Mouse (Mus musculus): Measurements from ENCODE around the gene Shisal2a. TPM values are rescaled to one million over a fixed set of nuclear protein-coding genes. Genes with fewer than 3 reads are reported as not detected.

The Shisal2a gene
- polyA plus RNA-seq, 1 experiment from 2014 or later: 7.7 TPM

GRCm38 (mm10) chr4:108406138-108406860 lies 23.1 kb upstream of the Shisal2a start:
- Histone ChIP-seq H3K4me2 (ENCODE audit: low read depth, low read length) (peak overlapping the region; percentile 83), H3K9me3 (ENCODE audit: control insufficient read depth, low read length) (no peaks in the 10 kb centered on the region), H3K4me3 (ENCODE audit: low read depth, low read length) (peak overlapping the region; percentile 44), H3K4me1 (ENCODE audit: control insufficient read depth, insufficient read depth, low read length) (peaks cover 6% of the 10 kb centered on the region; the same call in 1 of the 2 replicates), H3K36me3 (ENCODE audit: control insufficient read depth, insufficient read depth, low read length) (no peaks in the 10 kb centered on the region), H3K27ac (ENCODE audit: low read depth, low read length) (peak overlapping the region; percentile 67), H3K9ac (replicated peaks; ENCODE audit: low read depth, low read length) (peak overlapping the region; percentile 72), H3K27me3 (ENCODE audit: control insufficient read depth, insufficient read depth, low read length) (no peaks in the 10 kb centered on the region)
- ATAC-seq (ENCODE audit: low read depth): peak; percentile 85
- 1% methylated on average over 52 of the region's 52 CpGs for WGBS

- no peaks in the 10 kb centered on the region for H3K27me3 ChIP-seq (ENCODE audit: control insufficient read depth, insufficient read depth, low read length)
- WGBS: 62% methylated on average over 3 of the region's 3 CpGs
- peak overlapping the region; percentile 72 for H3K9ac ChIP-seq (replicated peaks; ENCODE audit: low read depth, low read length)
- no peaks in the 10 kb centered on the region for H3K9me3 ChIP-seq (ENCODE audit: control insufficient read depth, low read length)
- H3K4me1 ChIP-seq (ENCODE audit: control insufficient read depth, insufficient read depth, low read length): peaks cover 6% of the 10 kb centered on the region; the same call in 1 of the 2 replicates
- no peaks in the 10 kb centered on the region for H3K36me3 ChIP-seq (ENCODE audit: control insufficient read depth, insufficient read depth, low read length)
- peak overlapping the region; percentile 44 for H3K4me3 ChIP-seq (ENCODE audit: low read depth, low read length)
- peak; percentile 18; the same call in 1 of the 2 replicates for ATAC-seq (ENCODE audit: low read depth)
- peak overlapping the region; percentile 83; the same call in 1 of the 2 replicates for H3K4me2 ChIP-seq (ENCODE audit: low read depth, low read length)
- H3K27ac ChIP-seq (ENCODE audit: low read depth, low read length): peak overlapping the region; percentile 67; the same call in 1 of the 2 replicates
Observed at GRCm38 (mm10) chr4:108405766-108406137, 22.6 kb upstream of the Shisal2a start.

GRCm38 (mm10) chr4:108403861-108404635 lies 20.9 kb upstream of the Shisal2a start:
- no peak overlapping the region for H3K4me3 ChIP-seq (ENCODE audit: low read depth, low read length)
- H3K9ac ChIP-seq (replicated peaks; ENCODE audit: low read depth, low read length): no peak overlapping the region
- peaks cover 6% of the 10 kb centered on the region; the same call in 1 of the 2 replicates for H3K4me1 ChIP-seq (ENCODE audit: control insufficient read depth, insufficient read depth, low read length)
- no peak overlapping the region for H3K4me2 ChIP-seq (ENCODE audit: low read depth, low read length)
- 86% methylated on average over 8 of the region's 8 CpGs for WGBS
- H3K36me3 ChIP-seq (ENCODE audit: control insufficient read depth, insufficient read depth, low read length): no peaks in the 10 kb centered on the region
- ATAC-seq (ENCODE audit: low read depth): no peak
- H3K27me3 ChIP-seq (ENCODE audit: control insufficient read depth, insufficient read depth, low read length): no peaks in the 10 kb centered on the region
- no peak overlapping the region for H3K27ac ChIP-seq (ENCODE audit: low read depth, low read length)
- H3K9me3 ChIP-seq (ENCODE audit: control insufficient read depth, low read length): no peaks in the 10 kb centered on the region

- H3K9me3 ChIP-seq (ENCODE audit: control insufficient read depth, low read length): no peaks in the 10 kb centered on the region
- H3K4me1 ChIP-seq (ENCODE audit: control insufficient read depth, insufficient read depth, low read length): no peaks in the 10 kb centered on the region
- WGBS: 91% methylated on average over 10 of the region's 10 CpGs
- no peak overlapping the region for H3K9ac ChIP-seq (replicated peaks; ENCODE audit: low read depth, low read length)
- H3K36me3 ChIP-seq (ENCODE audit: control insufficient read depth, insufficient read depth, low read length): no peaks in the 10 kb centered on the region
- no peak for ATAC-seq (ENCODE audit: low read depth)
- H3K4me3 ChIP-seq (ENCODE audit: low read depth, low read length): no peak overlapping the region
- H3K4me2 ChIP-seq (ENCODE audit: low read depth, low read length): no peak overlapping the region
- H3K27me3 ChIP-seq (ENCODE audit: control insufficient read depth, insufficient read depth, low read length): no peaks in the 10 kb centered on the region
- no peak overlapping the region for H3K27ac ChIP-seq (ENCODE audit: low read depth, low read length)
Observed at GRCm38 (mm10) chr4:108400395-108400794, 17.2 kb upstream of the Shisal2a start.

- ATAC-seq (ENCODE audit: low read depth): no peak
- H3K4me1 ChIP-seq (ENCODE audit: control insufficient read depth, insufficient read depth, low read length): no peaks in the 10 kb centered on the region
- H3K9ac ChIP-seq (replicated peaks; ENCODE audit: low read depth, low read length): no peak overlapping the region
- no peaks in the 10 kb centered on the region for H3K27me3 ChIP-seq (ENCODE audit: control insufficient read depth, insufficient read depth, low read length)
- H3K4me3 ChIP-seq (ENCODE audit: low read depth, low read length): no peak overlapping the region
- no peak overlapping the region for H3K4me2 ChIP-seq (ENCODE audit: low read depth, low read length)
- H3K27ac ChIP-seq (ENCODE audit: low read depth, low read length): no peak overlapping the region
- H3K36me3 ChIP-seq (ENCODE audit: control insufficient read depth, insufficient read depth, low read length): no peaks in the 10 kb centered on the region
- H3K9me3 ChIP-seq (ENCODE audit: control insufficient read depth, low read length): no peaks in the 10 kb centered on the region
Observed at GRCm38 (mm10) chr4:108394236-108394635, 11.1 kb upstream of the Shisal2a start.

- H3K4me2 ChIP-seq (ENCODE audit: low read depth, low read length): no peak overlapping the region
- H3K36me3 ChIP-seq (ENCODE audit: control insufficient read depth, insufficient read depth, low read length): no peaks in the 10 kb centered on the region
- H3K9me3 ChIP-seq (ENCODE audit: control insufficient read depth, low read length): no peaks in the 10 kb centered on the region
- H3K9ac ChIP-seq (replicated peaks; ENCODE audit: low read depth, low read length): no peak overlapping the region
- WGBS: 83% methylated on average over 2 of the region's 2 CpGs
- no peak overlapping the region for H3K27ac ChIP-seq (ENCODE audit: low read depth, low read length)
- no peaks in the 10 kb centered on the region for H3K27me3 ChIP-seq (ENCODE audit: control insufficient read depth, insufficient read depth, low read length)
- peaks cover 8% of the 10 kb centered on the region; the same call in 1 of the 2 replicates for H3K4me1 ChIP-seq (ENCODE audit: control insufficient read depth, insufficient read depth, low read length)
- no peak overlapping the region for H3K4me3 ChIP-seq (ENCODE audit: low read depth, low read length)
- no peak for ATAC-seq (ENCODE audit: low read depth)
Observed at GRCm38 (mm10) chr4:108392558-108392957, 9.4 kb upstream of the Shisal2a start.

- no peak overlapping the region for H3K27ac ChIP-seq (ENCODE audit: low read depth, low read length)
- H3K9me3 ChIP-seq (ENCODE audit: control insufficient read depth, low read length): no peaks in the 10 kb centered on the region
- no peak overlapping the region for H3K9ac ChIP-seq (replicated peaks; ENCODE audit: low read depth, low read length)
- no peak overlapping the region for H3K4me3 ChIP-seq (ENCODE audit: low read depth, low read length)
- H3K36me3 ChIP-seq (ENCODE audit: control insufficient read depth, insufficient read depth, low read length): no peaks in the 10 kb centered on the region
- peaks cover 9% of the 10 kb centered on the region; the same call in 1 of the 2 replicates for H3K4me1 ChIP-seq (ENCODE audit: control insufficient read depth, insufficient read depth, low read length)
- no peak for ATAC-seq (ENCODE audit: low read depth)
- H3K27me3 ChIP-seq (ENCODE audit: control insufficient read depth, insufficient read depth, low read length): no peaks in the 10 kb centered on the region
- no peak overlapping the region for H3K4me2 ChIP-seq (ENCODE audit: low read depth, low read length)
- WGBS: 86% methylated on average over 5 of the region's 5 CpGs
Observed at GRCm38 (mm10) chr4:108391124-108391523, 8.0 kb upstream of the Shisal2a start.

GRCm38 (mm10) chr4:108388741-108389140 lies 5.6 kb upstream of the Shisal2a start:
- Histone ChIP-seq H3K4me1 (ENCODE audit: control insufficient read depth, insufficient read depth, low read length) (peaks cover 9% of the 10 kb centered on the region; the same call in 1 of the 2 replicates), H3K4me3 (ENCODE audit: low read depth, low read length) (no peak overlapping the region), H3K9me3 (ENCODE audit: control insufficient read depth, low read length) (no peaks in the 10 kb centered on the region), H3K9ac (replicated peaks; ENCODE audit: low read depth, low read length) (no peak overlapping the region), H3K27me3 (ENCODE audit: control insufficient read depth, insufficient read depth, low read length) (0 out of 2 replicates have a peak, but pooled peaks cover 4% of the 10 kb centered on the region), H3K27ac (ENCODE audit: low read depth, low read length) (no peak overlapping the region), H3K4me2 (ENCODE audit: low read depth, low read length) (no peak overlapping the region), H3K36me3 (ENCODE audit: control insufficient read depth, insufficient read depth, low read length) (no peaks in the 10 kb centered on the region)
- WGBS: 58% methylated on average over 3 of the region's 3 CpGs
- ATAC-seq (ENCODE audit: low read depth): no peak

Measured in neural tube, embryonic 14.5 days (tissue).